Mouse (Mus musculus) left cerebral cortex, postnatal 14 days (tissue): ENCODE data around the gene Carnmt1. TPM values are rescaled to one million over a fixed set of nuclear protein-coding genes. Genes with fewer than 3 reads are reported as not detected.

ENCODE experiments used
- DNase-seq, 2 experiments: peaks; one replicate each; pipeline ENCODE4 v3.0.0; 2021 to 2022; ENCODE audit warnings: low spot score in 2 of 2, mixed read lengths in 1 of 2
- intact Hi-C: fragments of 180-260 bp; cut with DNase I; formaldehyde crosslinking; loops from one replicate; pipeline ENCODE4 v1.15.1; 2025
- long read RNA-seq, 2 experiments: library from polyadenylated mRNA; stranded (forward); transcript quantifications; one replicate each; pipeline ENCODE4 v2.0.0; 2021
- total RNA-seq, 2 experiments: library from RNA; stranded (reverse); gene quantifications; 2 replicates each; pipeline ENCODE4 v1.2.3; 2021

The Carnmt1 gene
- total RNA-seq = 10 to 100 TPM; 11.6 to 12.4 TPM
- long read RNA-seq, experiment 1, full-length matches to known transcripts = 14 of 23 reads
- long read RNA-seq, experiment 1, partial matches to known transcripts = 0 of 23 reads
- long read RNA-seq, experiment 1, other reads (novel, unspliced or antisense) = 9 of 23 reads
- long read RNA-seq, experiment 2, full-length matches to known transcripts = 11 of 17 reads
- long read RNA-seq, experiment 2, partial matches to known transcripts = 0 of 17 reads
- long read RNA-seq, experiment 2, other reads (novel, unspliced or antisense) = 6 of 17 reads

DNA sequence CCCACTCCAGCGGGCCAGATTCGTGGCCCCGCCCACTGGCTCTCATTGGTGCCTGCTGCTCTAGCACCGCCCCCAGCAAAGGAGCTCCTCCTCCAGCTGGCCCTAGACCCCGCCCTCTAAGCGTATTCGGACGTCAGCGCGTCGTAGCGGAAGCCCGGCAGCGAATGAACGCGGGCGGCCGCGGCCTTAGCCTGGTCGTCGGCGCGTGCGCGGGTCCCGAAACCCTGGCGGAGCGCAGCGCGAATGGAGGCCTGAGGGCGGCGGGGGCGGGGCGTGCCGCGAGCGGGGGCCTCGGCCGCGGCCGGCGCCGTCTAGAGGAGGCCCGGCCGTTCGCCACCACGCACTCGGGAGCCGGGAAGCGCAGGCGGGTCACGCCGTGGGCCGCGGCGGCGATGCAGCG lies at the start of gene Carnmt1:
Gene Carnmt1, plus strand, starts transcription at position 157 of the 400 bp plus-strand sequence.
- intact Hi-C loops = loop anchor here (5.0 kb wide), 2 partner anchors 38 to 42 kb away; partner anchors contain the start of genes D030056L22Rik, Nmrk1 and Ostf1
- peak; percentile 97 to 99 for DNase-seq

GRCm38 (mm10) chr19:18623894-18624293 lies 46.7 kb upstream of the Carnmt1 start:
- DNase-seq = no peak
- intact Hi-C loops = no loop called here

DNA sequence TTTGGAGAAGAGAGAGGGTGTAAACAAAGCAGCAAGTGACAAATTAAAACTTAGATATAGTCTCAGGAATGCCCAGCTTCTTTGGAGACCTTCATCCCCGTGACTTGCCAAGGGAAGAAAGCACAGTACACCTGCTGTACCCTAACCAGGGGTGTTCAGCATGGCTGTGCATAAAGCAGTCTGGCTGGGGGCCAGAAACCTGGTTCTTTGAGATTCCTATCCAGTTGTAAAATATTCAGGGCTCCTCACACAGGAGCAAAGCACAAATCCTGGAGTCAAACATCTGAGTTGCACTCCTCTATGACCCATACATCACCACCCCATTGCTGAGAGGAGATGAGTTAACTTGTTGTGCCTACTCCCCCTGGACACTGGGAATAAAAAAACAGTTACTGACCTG lies 41.0 kb upstream of the Carnmt1 start:
- no peak for DNase-seq
- intact Hi-C loops = no loop called here

- DNase-seq = no peak
- intact Hi-C loops = loop anchor here (5.0 kb wide), 1 partner anchor 42 kb away; the partner anchor contains the start of gene Carnmt1
Observed at GRCm38 (mm10) chr19:18630221-18631119, 40.1 kb upstream of the Carnmt1 start.

- DNase-seq = peak in 1 of 2 experiments; percentile 36
- intact Hi-C loops = loop anchor here (5.0 kb wide), 1 partner anchor 41 kb away; the partner anchor contains the start of gene Carnmt1
Observed at GRCm38 (mm10) chr19:18631161-18631643, 39.4 kb upstream of the Carnmt1 start.

- intact Hi-C loops = loop anchor here (5.0 kb wide), 1 partner anchor 41 kb away; the partner anchor contains the start of gene Carnmt1
- DNase-seq = peak; percentile 90 to 92
Observed at GRCm38 (mm10) chr19:18631644-18632219, 38.8 kb upstream of the Carnmt1 start, which contains the start of the genes Ostf1 and Nmrk1. Gene Ostf1 (minus strand): TSS chr19:18631823. Gene Nmrk1 (plus strand): TSS chr19:18631950.

GRCm38 (mm10) chr19:18632231-18633185 lies 38.1 kb upstream of the Carnmt1 start:
- intact Hi-C loops = loop anchor here (5.0 kb wide), 1 partner anchor 40 kb away; the partner anchor contains the start of gene Carnmt1
- DNase-seq = no peak

DNA sequence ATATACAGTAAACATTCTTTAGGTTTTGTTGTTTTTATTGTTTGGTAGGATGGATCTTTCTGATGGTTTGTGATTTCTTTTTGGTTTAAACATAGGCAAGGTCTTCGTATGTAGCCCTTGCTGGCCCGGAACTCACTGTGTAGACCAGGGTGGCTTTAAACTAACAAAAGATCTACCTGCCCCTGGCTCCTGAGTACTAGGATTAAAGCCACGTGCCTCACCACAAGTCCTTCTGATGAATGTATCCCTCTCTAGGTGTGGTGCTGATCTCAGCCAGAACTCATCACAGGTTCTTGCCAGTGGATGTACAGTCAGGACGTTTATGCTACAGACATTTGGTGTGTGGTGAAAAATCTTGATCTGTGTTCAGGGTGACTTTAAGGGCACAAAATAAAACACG lies 32.6 kb upstream of the Carnmt1 start:
- DNase-seq = no peak
- intact Hi-C loops = no loop called here

DNA sequence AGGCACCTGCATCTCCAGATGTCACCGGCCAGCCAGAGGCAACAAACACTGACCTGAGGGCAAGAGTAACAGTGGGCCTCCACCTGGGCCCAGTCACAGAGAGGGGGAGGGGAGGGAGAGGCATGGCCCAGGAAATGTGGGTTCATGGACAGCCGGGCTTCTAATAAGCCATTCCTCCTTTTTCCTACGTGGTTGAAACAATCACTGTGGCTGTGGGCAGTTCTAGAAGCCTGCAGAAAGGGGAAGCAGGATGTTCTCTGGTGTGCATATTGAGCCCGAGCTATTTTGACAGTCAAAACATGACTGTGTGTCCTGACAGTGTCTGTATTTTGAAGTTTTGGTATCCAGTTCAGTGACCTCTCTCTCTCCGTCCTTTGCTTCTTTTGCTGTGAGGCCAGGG lies 31.6 kb upstream of the Carnmt1 start:
- DNase-seq = no peak
- intact Hi-C loops = no loop called here

DNA sequence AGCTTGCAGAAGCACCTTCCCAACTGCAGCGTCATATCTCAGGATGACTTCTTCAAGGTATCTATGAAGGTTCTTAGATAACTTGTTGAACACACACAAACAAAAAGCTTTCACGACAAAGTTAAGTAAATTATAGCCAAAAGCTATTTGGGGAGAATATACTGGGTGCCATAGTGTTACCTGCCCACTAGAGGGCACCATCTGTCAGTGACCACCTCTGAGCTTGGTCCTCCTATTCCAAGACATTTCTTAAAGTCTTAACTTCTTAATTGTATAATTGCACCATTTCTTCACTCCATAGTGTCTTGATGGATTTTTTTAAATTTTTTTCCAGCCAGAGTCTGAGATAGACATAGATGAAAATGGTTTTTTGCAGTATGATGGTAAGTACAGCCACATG lies 31.0 kb upstream of the Carnmt1 start:
- DNase-seq = no peak
- intact Hi-C loops = no loop called here

- intact Hi-C loops = no loop called here
- DNase-seq = no peak
Observed at GRCm38 (mm10) chr19:18641001-18641400, 29.6 kb upstream of the Carnmt1 start.

DNA sequence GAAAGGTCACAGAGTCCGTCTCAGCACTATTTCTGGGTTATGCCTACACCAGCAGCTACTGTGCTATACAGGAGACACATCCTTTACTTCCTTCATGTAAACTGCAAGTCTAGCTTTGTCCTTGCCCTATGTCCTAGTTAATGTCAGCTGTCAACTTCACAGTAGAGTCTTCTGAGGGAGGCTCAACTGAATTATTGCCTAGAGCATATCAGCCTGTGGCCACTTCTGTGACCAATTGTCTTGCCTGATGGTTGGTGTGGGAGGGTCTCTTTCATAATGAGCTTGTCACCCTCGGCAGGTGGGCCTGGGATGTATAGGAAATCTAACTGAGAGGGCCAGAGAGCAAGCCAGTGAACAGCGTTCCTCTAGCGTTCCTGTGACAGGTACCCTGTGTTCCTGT lies 27.2 kb upstream of the Carnmt1 start:
- intact Hi-C loops = no loop called here
- DNase-seq = no peak

DNA sequence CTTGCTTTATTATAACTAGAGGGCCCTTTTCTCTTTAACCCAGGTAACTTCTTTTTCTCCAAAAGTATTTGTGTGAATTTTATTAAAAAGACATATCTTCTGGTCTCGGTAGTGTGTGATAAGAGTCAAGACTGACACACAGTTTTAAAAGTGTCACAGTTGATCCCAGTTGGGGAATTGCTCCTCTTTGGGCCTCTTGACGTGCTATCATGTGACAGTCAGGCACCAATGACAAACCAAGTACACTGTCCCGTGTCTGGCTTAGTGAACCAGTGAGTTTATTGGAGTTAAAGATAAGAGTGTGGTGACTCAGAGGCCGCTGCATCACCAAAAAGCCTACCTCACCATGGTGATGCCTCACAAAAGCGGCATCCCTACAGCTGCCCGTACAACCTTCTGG lies 26.5 kb upstream of the Carnmt1 start:
- intact Hi-C loops = no loop called here
- no peak for DNase-seq

DNA sequence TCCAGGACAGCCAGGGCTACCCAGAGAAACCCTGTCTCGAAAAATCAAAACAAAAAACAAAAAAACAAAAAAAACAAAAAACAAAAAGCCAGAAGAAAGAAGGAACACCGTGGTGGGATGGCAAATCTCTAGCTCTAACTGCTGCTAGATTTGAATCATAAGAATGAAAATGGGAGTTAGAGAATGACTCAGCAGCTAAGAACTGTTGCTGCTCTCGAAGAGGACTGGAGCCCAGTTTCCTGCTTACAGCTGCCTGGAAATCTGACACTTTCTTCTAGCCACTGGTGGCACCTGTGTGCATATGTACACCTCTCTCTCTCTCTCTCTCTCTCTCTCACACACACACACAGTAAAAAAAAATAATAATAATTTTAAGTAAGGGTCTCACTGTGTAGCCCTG lies 24.2 kb upstream of the Carnmt1 start:
- intact Hi-C loops = no loop called here
- DNase-seq = no peak

GRCm38 (mm10) chr19:18646853-18647420 lies 23.6 kb upstream of the Carnmt1 start:
- DNase-seq = no peak
- intact Hi-C loops = no loop called here

DNA sequence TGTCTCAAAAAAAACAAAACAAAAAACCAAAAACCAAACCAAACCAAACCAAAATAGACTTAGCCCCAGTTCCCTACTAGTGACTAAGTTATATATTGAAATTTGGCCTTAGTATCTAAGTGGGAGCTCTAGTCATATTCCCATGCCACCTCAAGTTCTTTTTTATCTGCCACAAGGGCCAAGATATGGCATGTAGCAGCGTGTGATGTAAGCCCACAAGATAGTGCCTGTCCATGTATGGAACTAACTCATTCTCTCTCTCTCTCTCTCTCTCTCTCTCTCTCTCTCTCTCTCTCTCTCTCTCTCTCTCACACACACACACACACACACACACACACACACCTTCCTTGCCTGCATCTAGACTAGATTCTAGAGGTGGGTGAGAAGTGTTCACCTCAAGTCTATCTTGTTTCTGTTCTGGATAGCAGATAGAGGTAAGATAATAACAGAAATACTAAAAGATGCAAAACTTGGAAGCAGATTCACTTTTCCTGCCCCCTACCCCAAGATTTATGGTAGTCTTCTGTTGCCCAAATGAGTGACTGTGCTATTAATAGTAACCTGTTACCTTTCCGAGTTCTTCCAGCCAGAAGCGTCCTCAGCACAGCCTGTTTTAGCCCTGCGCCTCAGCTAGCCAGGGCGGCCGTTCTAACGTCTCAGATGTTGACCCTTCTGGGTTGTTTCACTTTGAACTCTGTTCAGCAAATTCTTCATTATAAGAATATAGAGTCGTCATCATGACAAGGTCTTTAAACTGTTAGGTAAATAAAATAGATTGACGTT lies 22.6 kb upstream of the Carnmt1 start:
- no peak for DNase-seq
- intact Hi-C loops = no loop called here

GRCm38 (mm10) chr19:18648558-18648945 lies 22.0 kb upstream of the Carnmt1 start:
- DNase-seq = no peak
- intact Hi-C loops = no loop called here

DNA sequence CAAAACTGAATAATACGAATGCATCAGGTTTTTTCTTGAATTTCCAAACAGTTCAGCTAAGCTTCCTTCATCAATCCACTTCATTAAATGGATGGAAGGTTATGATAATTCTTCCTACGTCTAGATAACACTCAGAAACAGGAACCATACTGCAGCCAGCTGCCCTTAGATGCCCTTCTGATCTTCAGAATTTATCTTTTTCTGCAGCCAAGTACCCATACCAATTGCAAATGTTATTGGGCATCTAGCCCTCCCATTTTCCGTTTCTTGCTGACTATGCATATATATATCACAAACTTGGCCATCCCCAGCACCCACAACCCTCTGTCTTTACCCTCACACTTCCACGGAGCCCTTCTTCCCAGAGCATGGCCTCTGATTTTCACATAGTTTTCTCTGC lies 20.6 kb upstream of the Carnmt1 start:
- no peak for DNase-seq
- intact Hi-C loops = no loop called here
